Mouse (Mus musculus) adrenal gland, postnatal 14 days (tissue): ENCODE data around the gene Arap2. TPM values are rescaled to one million over a fixed set of nuclear protein-coding genes. Genes with fewer than 3 reads are reported as not detected.

Source experiments
- DNase-seq: peaks from one replicate; pipeline ENCODE4 v3.0.0; 2021; ENCODE audit warnings: mixed read lengths
- long read RNA-seq, 2 experiments: library from polyadenylated mRNA; stranded (forward); transcript quantifications; one replicate each; pipeline ENCODE4 v2.0.0; 2021
- total RNA-seq: library from RNA; stranded (reverse); gene quantifications from 2 replicates; pipeline ENCODE4 v1.2.3, GENCODE M21; 2021

The Arap2 gene
- 6.1 and 7.2 TPM in 2 replicates for total RNA-seq
- long read RNA-seq, experiment 1 = 0 reads
- long read RNA-seq, experiment 2 = 0 reads

- peak; percentile 80 for DNase-seq
These were observed at the start of gene Arap2 for GRCm38 (mm10) chr5:62765784-62766701. Gene Arap2 (minus strand): TSS chr5:62766159.

GRCm38 (mm10) chr5:62815741-62816140, 49.8 kb upstream of the Arap2 start:
- DNase-seq = no peak

- no peak for DNase-seq
These were observed 48.1 kb upstream of the Arap2 start for GRCm38 (mm10) chr5:62814072-62814414.

GRCm38 (mm10) chr5:62813402-62814071, 47.6 kb upstream of the Arap2 start, which contains the start of gene Dthd1:
Gene Dthd1 (plus strand): TSS chr5:62813823.
- DNase-seq = no peak

DNA sequence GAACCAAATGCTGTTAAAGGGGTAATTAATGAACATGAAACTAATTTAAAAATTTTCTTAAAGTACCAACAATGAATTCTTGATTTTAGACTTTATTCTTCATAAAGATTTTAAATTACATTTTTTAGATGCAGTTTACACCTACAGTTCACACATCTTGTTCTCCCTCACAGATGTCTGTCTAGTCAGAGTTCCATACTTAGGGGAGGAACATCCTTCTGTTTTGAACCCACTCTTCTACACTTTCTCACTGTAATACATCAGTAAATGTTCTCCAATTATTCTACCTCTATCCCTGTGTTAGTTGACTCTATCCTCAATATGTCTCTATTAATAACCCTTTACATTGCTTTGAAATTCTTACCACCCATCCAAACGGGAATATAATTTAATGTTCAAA, 26.8 kb upstream of the Arap2 start:
- no peak for DNase-seq

- no peak for DNase-seq
These were observed 25.1 kb upstream of the Arap2 start for GRCm38 (mm10) chr5:62790921-62791564.

GRCm38 (mm10) chr5:62786809-62787208, 20.9 kb upstream of the Arap2 start:
- DNase-seq = peak; percentile 14

DNA sequence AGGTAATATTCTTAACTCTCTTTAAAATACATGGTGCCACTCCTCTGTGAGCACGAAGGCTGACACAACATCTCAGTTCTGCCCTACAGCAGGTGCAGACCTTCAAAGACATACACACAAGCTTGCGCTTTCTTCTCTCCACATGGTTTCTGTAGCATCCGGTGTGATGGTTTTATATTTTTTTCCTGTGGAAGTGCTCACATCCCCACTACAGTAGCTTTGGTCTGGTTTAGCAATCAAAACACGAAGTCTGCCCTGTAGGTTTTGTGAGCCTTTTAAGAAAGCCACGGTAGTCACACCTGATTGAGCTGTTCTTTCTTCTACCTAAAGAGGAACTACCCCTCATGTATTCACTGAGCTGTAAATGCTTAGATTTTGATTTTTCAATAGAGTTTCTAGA, 12.7 kb upstream of the Arap2 start:
- DNase-seq = no peak

- no peak for DNase-seq
These were observed 11.8 kb upstream of the Arap2 start for GRCm38 (mm10) chr5:62777804-62778203.

- no peak for DNase-seq
These were observed 6.0 kb upstream of the Arap2 start for GRCm38 (mm10) chr5:62771775-62772599.

GRCm38 (mm10) chr5:62765459-62765783, 538 bp downstream of the Arap2 start:
- no peak for DNase-seq

GRCm38 (mm10) chr5:62764161-62764560, 1.8 kb downstream of the Arap2 start:
- DNase-seq = no peak

GRCm38 (mm10) chr5:62763046-62763445, 2.9 kb downstream of the Arap2 start:
- DNase-seq = no peak

- no peak for DNase-seq
These were observed 3.5 kb downstream of the Arap2 start for GRCm38 (mm10) chr5:62762298-62762960.

DNA sequence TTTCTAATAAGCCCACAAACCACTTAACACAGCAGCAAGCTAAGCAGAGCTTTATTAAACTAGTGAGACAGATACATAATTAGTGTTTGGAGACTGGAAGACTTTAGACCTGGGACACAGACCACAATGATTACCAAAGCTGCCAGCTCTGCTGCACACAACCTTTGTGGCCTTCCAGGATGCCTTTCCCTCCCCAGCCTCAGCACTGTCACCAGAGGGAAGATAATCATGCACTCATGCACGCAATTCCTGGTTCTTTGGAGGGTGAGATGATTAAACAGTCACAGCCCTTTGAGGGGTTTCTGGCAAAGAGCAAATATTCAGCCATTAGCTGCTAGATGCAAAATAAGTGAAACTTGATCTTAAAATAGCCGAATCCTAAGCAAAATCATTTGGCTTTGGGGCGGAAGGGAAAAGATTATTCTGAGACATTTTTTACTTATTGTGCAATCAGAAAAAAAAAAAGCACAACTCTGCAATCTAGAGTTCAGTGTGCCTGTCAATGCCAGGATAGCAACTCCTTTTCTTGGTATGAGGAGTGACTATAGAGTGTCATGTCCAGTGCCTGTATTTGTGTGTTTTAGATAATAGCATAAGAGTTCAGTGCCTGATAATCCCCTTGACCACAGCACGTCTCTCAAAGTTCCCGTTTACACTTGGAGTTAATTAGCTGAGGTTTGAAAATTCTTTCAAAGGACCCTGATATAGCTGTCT, 5.0 kb downstream of the Arap2 start:
- no peak for DNase-seq

GRCm38 (mm10) chr5:62755808-62756527, 10.0 kb downstream of the Arap2 start:
- no peak for DNase-seq

DNA sequence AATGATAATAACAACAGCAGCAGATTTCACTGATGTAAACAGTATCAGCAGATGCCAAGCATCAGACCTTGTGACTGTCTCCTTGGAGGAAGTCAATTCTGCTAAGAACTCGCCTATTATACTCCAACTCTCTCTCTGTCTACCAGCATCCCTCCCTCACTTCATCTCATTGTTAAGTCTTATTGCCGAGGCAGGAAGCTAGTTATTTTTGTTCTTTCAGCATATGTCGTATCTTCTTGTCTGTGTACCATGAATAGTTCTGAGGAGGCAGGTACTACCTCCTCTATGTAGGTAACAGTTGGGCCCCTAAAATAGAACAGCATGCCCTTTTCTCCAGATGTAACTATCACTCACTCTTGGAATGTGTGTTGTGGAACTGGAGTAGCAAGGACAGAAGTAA, 13.0 kb downstream of the Arap2 start:
- no peak for DNase-seq

- DNase-seq = no peak
These were observed 14.3 kb downstream of the Arap2 start for GRCm38 (mm10) chr5:62751692-62752091.

DNA sequence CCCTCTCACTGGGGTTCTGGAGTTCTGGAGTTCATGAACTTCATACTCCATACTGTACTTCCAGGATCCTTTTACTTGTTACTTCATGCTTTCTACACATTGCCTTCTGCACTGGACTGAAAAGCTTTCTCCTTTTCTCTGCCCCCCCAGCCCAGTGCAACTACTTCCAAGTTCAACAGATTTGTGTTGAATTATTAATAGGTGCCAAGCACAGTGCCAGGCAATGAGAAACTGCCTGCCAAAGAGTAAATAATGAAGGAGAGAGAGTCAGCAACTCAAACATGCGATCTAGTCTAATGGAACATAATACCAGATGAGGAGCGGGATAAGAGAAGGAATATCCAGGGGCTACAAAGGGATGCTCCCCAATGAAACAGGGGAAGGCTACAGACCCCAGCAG, 17.8 kb downstream of the Arap2 start:
- no peak for DNase-seq

GRCm38 (mm10) chr5:62743220-62743922, 22.6 kb downstream of the Arap2 start:
- no peak for DNase-seq
